Mouse (Mus musculus): ENCODE measurements at regions not wholly inside any gene's neighbourhood (a gene's known extent, or its start where the extent isn't known, plus 50 kb on each side); places are given as distances from the start of the nearest gene placed in this dataset.
"Not testable (repeated sequence)": the region's sequence is repeated elsewhere in the genome, so short reads cannot be mapped to it uniquely, and the experiment has no call there.

- ATAC-seq (ENCODE audit: low FRiP score), result no peak
- Histone ChIP-seq H3K27ac (no peak overlapping the region), H3K27me3 (no peaks in the 10 kb centered on the region), H3K4me1 (peaks cover 3% of the 10 kb centered on the region; the same call in 1 of the 2 replicates), H3K4me3 (no peak overlapping the region), H3K9ac (no peak overlapping the region), H3K36me3 (no peaks in the 10 kb centered on the region), H3K9me3 (replicated peaks) (no peaks in the 10 kb centered on the region), H3K4me2 (replicated peaks) (no peak overlapping the region)
- WGBS, result 51% methylated on average over 4 of the region's 4 CpGs
These were observed 349.5 kb upstream of the Tbl1xr1 start for GRCm38 (mm10) chr3:21726747-21727505.

GRCm38 (mm10) chr3:21728019-21728418 lies 348.4 kb upstream of the Tbl1xr1 start:
- H3K9ac ChIP-seq, result no peak overlapping the region
- no peaks in the 10 kb centered on the region for H3K36me3 ChIP-seq
- H3K27me3 ChIP-seq, result no peaks in the 10 kb centered on the region
- H3K27ac ChIP-seq, result no peak overlapping the region
- H3K4me3 ChIP-seq, result no peak overlapping the region
- WGBS, result 27% methylated on average over 4 of the region's 4 CpGs
- peaks cover 3% of the 10 kb centered on the region; the same call in 1 of the 2 replicates for H3K4me1 ChIP-seq
- no peak for ATAC-seq (ENCODE audit: low FRiP score)
- no peaks in the 10 kb centered on the region for H3K9me3 ChIP-seq (replicated peaks)
- no peak overlapping the region for H3K4me2 ChIP-seq (replicated peaks)

- 95% methylated on average over 1 of the region's 1 CpGs for WGBS
- peaks cover 3% of the 10 kb centered on the region; the same call in 1 of the 2 replicates for H3K4me1 ChIP-seq
- ATAC-seq (ENCODE audit: low FRiP score), result no peak
- H3K27me3 ChIP-seq, result no peaks in the 10 kb centered on the region
- H3K36me3 ChIP-seq, result no peaks in the 10 kb centered on the region
- no peak overlapping the region for H3K4me3 ChIP-seq
- no peak overlapping the region for H3K27ac ChIP-seq
- H3K9ac ChIP-seq, result no peak overlapping the region
- H3K9me3 ChIP-seq (replicated peaks), result no peaks in the 10 kb centered on the region
- H3K4me2 ChIP-seq (replicated peaks), result no peak overlapping the region
These were observed 347.1 kb upstream of the Tbl1xr1 start for GRCm38 (mm10) chr3:21729328-21729727.

GRCm38 (mm10) chr3:21735688-21736087 lies 340.8 kb upstream of the Tbl1xr1 start:
- not testable (repeated sequence) for H3K4me2 ChIP-seq (replicated peaks); H3K9me3 ChIP-seq (replicated peaks); H3K36me3 ChIP-seq; H3K27me3 ChIP-seq; H3K27ac ChIP-seq; H3K4me1 ChIP-seq; ATAC-seq (ENCODE audit: low FRiP score); H3K9ac ChIP-seq; H3K4me3 ChIP-seq
- 100% methylated on average over 2 of the region's 2 CpGs for WGBS

GRCm38 (mm10) chr3:21739720-21740119 lies 336.7 kb upstream of the Tbl1xr1 start:
- Histone ChIP-seq H3K9ac (no peak overlapping the region), H3K4me2 (replicated peaks) (no peak overlapping the region), H3K27me3 (no peaks in the 10 kb centered on the region), H3K36me3 (no peaks in the 10 kb centered on the region), H3K4me1 (no peaks in the 10 kb centered on the region), H3K4me3 (no peak overlapping the region), H3K9me3 (replicated peaks) (no peaks in the 10 kb centered on the region), H3K27ac (no peak overlapping the region)
- ATAC-seq (ENCODE audit: low FRiP score), result no peak
- WGBS, result 85% methylated on average over 4 of the region's 4 CpGs

GRCm38 (mm10) chr3:21744107-21744506 lies 332.3 kb upstream of the Tbl1xr1 start:
- Histone ChIP-seq H3K27ac (no peak overlapping the region), H3K4me3 (no peak overlapping the region), H3K27me3 (no peaks in the 10 kb centered on the region), H3K4me2 (replicated peaks) (no peak overlapping the region), H3K4me1 (no peaks in the 10 kb centered on the region), H3K9ac (no peak overlapping the region), H3K36me3 (no peaks in the 10 kb centered on the region), H3K9me3 (replicated peaks) (no peaks in the 10 kb centered on the region)
- no peak for ATAC-seq (ENCODE audit: low FRiP score)
- WGBS, result 87% methylated on average over 1 of the region's 1 CpGs

GRCm38 (mm10) chr3:21760516-21761218 lies 315.8 kb upstream of the Tbl1xr1 start:
- ATAC-seq (ENCODE audit: low FRiP score), result no peak
- Histone ChIP-seq H3K4me3 (no peak overlapping the region), H3K4me1 (no peaks in the 10 kb centered on the region), H3K27me3 (no peaks in the 10 kb centered on the region), H3K9me3 (replicated peaks) (no peaks in the 10 kb centered on the region), H3K36me3 (no peaks in the 10 kb centered on the region), H3K4me2 (replicated peaks) (no peak overlapping the region), H3K27ac (no peak overlapping the region), H3K9ac (no peak overlapping the region)
- WGBS, result 74% methylated on average over 2 of the region's 2 CpGs

GRCm38 (mm10) chr3:21761219-21761600 lies 315.2 kb upstream of the Tbl1xr1 start:
- Histone ChIP-seq H3K27ac (no peak overlapping the region), H3K9ac (no peak overlapping the region), H3K4me2 (replicated peaks) (no peak overlapping the region), H3K36me3 (no peaks in the 10 kb centered on the region), H3K4me3 (no peak overlapping the region), H3K9me3 (replicated peaks) (no peaks in the 10 kb centered on the region), H3K27me3 (no peaks in the 10 kb centered on the region), H3K4me1 (no peaks in the 10 kb centered on the region)
- no peak for ATAC-seq (ENCODE audit: low FRiP score)

- Histone ChIP-seq H3K4me2 (replicated peaks) (no peak overlapping the region), H3K9me3 (replicated peaks) (no peaks in the 10 kb centered on the region), H3K36me3 (no peaks in the 10 kb centered on the region), H3K4me3 (no peak overlapping the region), H3K4me1 (no peaks in the 10 kb centered on the region), H3K27me3 (no peaks in the 10 kb centered on the region), H3K27ac (no peak overlapping the region), H3K9ac (no peak overlapping the region)
- no peak for ATAC-seq (ENCODE audit: low FRiP score)
- WGBS, result 90% methylated on average over 3 of the region's 3 CpGs
These were observed 314.5 kb upstream of the Tbl1xr1 start for GRCm38 (mm10) chr3:21761909-21762308.

GRCm38 (mm10) chr3:21768081-21768480 lies 308.4 kb upstream of the Tbl1xr1 start:
- Histone ChIP-seq H3K27me3 (no peaks in the 10 kb centered on the region), H3K27ac (no peak overlapping the region), H3K4me3 (no peak overlapping the region), H3K36me3 (no peaks in the 10 kb centered on the region), H3K9me3 (replicated peaks) (no peaks in the 10 kb centered on the region), H3K9ac (no peak overlapping the region), H3K4me2 (replicated peaks) (no peak overlapping the region), H3K4me1 (no peaks in the 10 kb centered on the region; the same call in 1 of the 2 replicates)
- WGBS, result 79% methylated on average over 1 of the region's 1 CpGs
- no peak for ATAC-seq (ENCODE audit: low FRiP score)

GRCm38 (mm10) chr3:21769920-21770547 lies 306.4 kb upstream of the Tbl1xr1 start:
- no peaks in the 10 kb centered on the region for H3K27me3 ChIP-seq
- H3K27ac ChIP-seq, result no peak overlapping the region
- WGBS, result 46% methylated on average over 9 of the region's 9 CpGs
- H3K4me1 ChIP-seq, result no peaks in the 10 kb centered on the region; the same call in 1 of the 2 replicates
- no peak overlapping the region for H3K4me3 ChIP-seq
- ATAC-seq (ENCODE audit: low FRiP score), result no peak
- H3K9ac ChIP-seq, result no peak overlapping the region
- no peak overlapping the region for H3K4me2 ChIP-seq (replicated peaks)
- H3K36me3 ChIP-seq, result no peaks in the 10 kb centered on the region
- H3K9me3 ChIP-seq (replicated peaks), result no peaks in the 10 kb centered on the region

GRCm38 (mm10) chr3:21771752-21772298 lies 304.6 kb upstream of the Tbl1xr1 start:
- no peaks in the 10 kb centered on the region; the same call in 1 of the 2 replicates for H3K4me1 ChIP-seq
- H3K4me2 ChIP-seq (replicated peaks), result no peak overlapping the region
- H3K27ac ChIP-seq, result no peak overlapping the region
- no peaks in the 10 kb centered on the region for H3K9me3 ChIP-seq (replicated peaks)
- no peak overlapping the region for H3K4me3 ChIP-seq
- ATAC-seq (ENCODE audit: low FRiP score), result no peak
- 76% methylated on average over 4 of the region's 4 CpGs for WGBS
- H3K27me3 ChIP-seq, result no peaks in the 10 kb centered on the region
- no peaks in the 10 kb centered on the region for H3K36me3 ChIP-seq
- no peak overlapping the region for H3K9ac ChIP-seq

Data from hindbrain, embryonic 12.5 days (tissue).